Mouse (Mus musculus) testis, adult 2 months (tissue): Measurements from ENCODE around the gene Alk. TPM values are rescaled to one million over a fixed set of nuclear protein-coding genes. Genes with fewer than 3 reads are reported as not detected.

Source experiments
- H3K27ac ChIP-seq: fragments of 200-500 bp; 2 replicates; pipeline ENCODE4 v1.5.1; 2012; ENCODE audit warnings: low read depth, low read length; ENCODE audit not compliant: control insufficient read depth, insufficient read depth
- H3K27me3 ChIP-seq: fragments of 200-500 bp; 2 replicates; pipeline ENCODE4 v1.6.1; 2012; ENCODE audit warnings: mild to moderate bottlenecking, low read length, moderate library complexity; ENCODE audit not compliant: control insufficient read depth, insufficient read depth
- H3K36me3 ChIP-seq: fragments of 200-500 bp; 2 replicates; pipeline ENCODE4 v1.6.1; 2012; ENCODE audit warnings: mild to moderate bottlenecking, low read length; ENCODE audit not compliant: control insufficient read depth, insufficient read depth
- H3K4me1 ChIP-seq: fragments of 200-500 bp; 2 replicates; pipeline ENCODE4 v1.6.1; 2012; ENCODE audit warnings: low read length; ENCODE audit not compliant: control insufficient read depth, insufficient read depth
- H3K4me3 ChIP-seq: fragments of 200-500 bp; 2 replicates; pipeline ENCODE4 v1.5.1; 2012; ENCODE audit warnings: low read depth, mild to moderate bottlenecking, low read length, moderate library complexity, mixed read lengths; ENCODE audit not compliant: control insufficient read depth
- CTCF ChIP-seq: fragments of 200-500 bp; IDR thresholded peaks from 2 replicates; pipeline ENCODE4 v1.5.1; 2012; ENCODE audit warnings: low read depth, mild to moderate bottlenecking, inconsistent platforms, low read length, moderate library complexity; ENCODE audit not compliant: control insufficient read depth, insufficient read depth, insufficient replicate concordance
- POLR2A ChIP-seq: fragments of 200-500 bp; IDR thresholded peaks from 2 replicates; pipeline ENCODE4 v1.6.1; 2012; ENCODE audit warnings: low read depth, mild to moderate bottlenecking, inconsistent platforms, low read length, moderate library complexity; ENCODE audit not compliant: control insufficient read depth
- polyA plus RNA-seq: library from polyadenylated mRNA; depleted of rRNA; stranded (reverse); fragments of >200 nt; gene quantifications from 2 replicates; pipeline ENCODE4 v1.2.3, GENCODE M21; 2012

The Alk gene
- polyA plus RNA-seq, 1 experiment: 0.54 TPM

GRCm38 (mm10) chr17:72009836-72010235 lies 594.6 kb downstream of the Alk start:
- no peaks in the 10 kb centered on the region for H3K27me3 ChIP-seq
- TF ChIP-seq CTCF (no peak), POLR2A (no peak)
- no peak overlapping the region for H3K4me3 ChIP-seq

GRCm38 (mm10) chr17:72008389-72008788 lies 596.0 kb downstream of the Alk start:
- Histone ChIP-seq H3K27ac (no peak overlapping the region), H3K4me3 (no peak overlapping the region), H3K27me3 (no peaks in the 10 kb centered on the region), H3K4me1 (no peaks in the 10 kb centered on the region), H3K36me3 (no peaks in the 10 kb centered on the region)
- TF ChIP-seq POLR2A (no peak), CTCF (no peak)

More at GRCm38 (mm10) chr17:72009836-72010235, 594.6 kb downstream of the Alk start:
- Histone ChIP-seq H3K4me1 (no peaks in the 10 kb centered on the region), H3K27ac (no peak overlapping the region), H3K36me3 (no peaks in the 10 kb centered on the region)

GRCm38 (mm10) chr17:72005365-72005764 lies 599.1 kb downstream of the Alk start:
- TF ChIP-seq POLR2A (no peak), CTCF (no peak)
- no peak overlapping the region for H3K4me3 ChIP-seq
- no peaks in the 10 kb centered on the region for H3K27me3 ChIP-seq
- no peak overlapping the region for H3K27ac ChIP-seq
- H3K4me1 ChIP-seq: no peaks in the 10 kb centered on the region
- H3K36me3 ChIP-seq: no peaks in the 10 kb centered on the region

- Histone ChIP-seq H3K27me3 (no peaks in the 10 kb centered on the region), H3K4me3 (no peak overlapping the region), H3K36me3 (no peaks in the 10 kb centered on the region), H3K4me1 (no peaks in the 10 kb centered on the region), H3K27ac (no peak overlapping the region)
- TF ChIP-seq POLR2A: no peak
- TF ChIP-seq CTCF: no peak
Measured at GRCm38 (mm10) chr17:71999527-72000482, 604.6 kb downstream of the Alk start.

GRCm38 (mm10) chr17:71997680-71998079 lies 606.7 kb downstream of the Alk start:
- Histone ChIP-seq H3K36me3 (no peaks in the 10 kb centered on the region), H3K27ac (no peak overlapping the region), H3K4me3 (no peak overlapping the region), H3K4me1 (no peaks in the 10 kb centered on the region), H3K27me3 (no peaks in the 10 kb centered on the region)
- TF ChIP-seq POLR2A (no peak), CTCF (no peak)

- TF ChIP-seq CTCF (no peak), POLR2A (no peak)
Measured at GRCm38 (mm10) chr17:71995539-71995938, 608.9 kb downstream of the Alk start.

DNA sequence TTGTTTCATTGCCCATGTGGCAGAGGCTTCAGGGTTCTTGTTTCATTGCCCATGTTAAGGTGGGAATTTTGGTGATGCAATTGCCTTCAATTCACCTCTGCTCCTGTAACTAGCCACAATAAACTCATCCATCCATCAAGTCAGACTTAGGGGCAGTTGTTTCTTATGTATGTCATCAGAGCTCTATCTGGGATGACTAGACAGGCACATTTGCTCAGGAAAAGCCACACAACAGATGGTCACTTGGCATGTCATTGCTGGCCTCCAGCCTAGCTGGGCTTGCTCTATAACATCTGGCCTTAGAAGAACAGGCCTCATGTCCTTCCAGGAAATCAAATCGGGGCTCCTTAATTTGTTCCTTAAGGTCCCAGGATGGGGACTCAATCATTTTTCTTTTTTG lies 610.3 kb downstream of the Alk start:
- Histone ChIP-seq H3K36me3 (no peaks in the 10 kb centered on the region), H3K4me1 (no peaks in the 10 kb centered on the region), H3K27me3 (no peaks in the 10 kb centered on the region), H3K27ac (no peak overlapping the region), H3K4me3 (no peak overlapping the region)
- TF ChIP-seq POLR2A (no peak), CTCF (no peak)

More at GRCm38 (mm10) chr17:71995539-71995938, 608.9 kb downstream of the Alk start:
- Histone ChIP-seq H3K4me1 (no peaks in the 10 kb centered on the region), H3K27me3 (no peaks in the 10 kb centered on the region), H3K27ac (no peak overlapping the region), H3K36me3 (no peaks in the 10 kb centered on the region), H3K4me3 (no peak overlapping the region)
